Mouse (Mus musculus) olfactory bulb, adult 2 months (tissue): ENCODE results near the gene Aebp2.

Experiments
- CTCF ChIP-seq: fragments of 200-500 bp; IDR thresholded peaks from 2 replicates; pipeline ENCODE4 v1.5.1; 2012; ENCODE audit warnings: low read depth, mild to moderate bottlenecking, low read length, moderate library complexity; ENCODE audit not compliant: insufficient read depth
- POLR2A ChIP-seq: fragments of 200-500 bp; IDR thresholded peaks from 2 replicates; pipeline ENCODE4 v1.6.1; 2012; ENCODE audit warnings: mild to moderate bottlenecking, low read depth, low read length, moderate library complexity; ENCODE audit not compliant: insufficient read depth

DNA sequence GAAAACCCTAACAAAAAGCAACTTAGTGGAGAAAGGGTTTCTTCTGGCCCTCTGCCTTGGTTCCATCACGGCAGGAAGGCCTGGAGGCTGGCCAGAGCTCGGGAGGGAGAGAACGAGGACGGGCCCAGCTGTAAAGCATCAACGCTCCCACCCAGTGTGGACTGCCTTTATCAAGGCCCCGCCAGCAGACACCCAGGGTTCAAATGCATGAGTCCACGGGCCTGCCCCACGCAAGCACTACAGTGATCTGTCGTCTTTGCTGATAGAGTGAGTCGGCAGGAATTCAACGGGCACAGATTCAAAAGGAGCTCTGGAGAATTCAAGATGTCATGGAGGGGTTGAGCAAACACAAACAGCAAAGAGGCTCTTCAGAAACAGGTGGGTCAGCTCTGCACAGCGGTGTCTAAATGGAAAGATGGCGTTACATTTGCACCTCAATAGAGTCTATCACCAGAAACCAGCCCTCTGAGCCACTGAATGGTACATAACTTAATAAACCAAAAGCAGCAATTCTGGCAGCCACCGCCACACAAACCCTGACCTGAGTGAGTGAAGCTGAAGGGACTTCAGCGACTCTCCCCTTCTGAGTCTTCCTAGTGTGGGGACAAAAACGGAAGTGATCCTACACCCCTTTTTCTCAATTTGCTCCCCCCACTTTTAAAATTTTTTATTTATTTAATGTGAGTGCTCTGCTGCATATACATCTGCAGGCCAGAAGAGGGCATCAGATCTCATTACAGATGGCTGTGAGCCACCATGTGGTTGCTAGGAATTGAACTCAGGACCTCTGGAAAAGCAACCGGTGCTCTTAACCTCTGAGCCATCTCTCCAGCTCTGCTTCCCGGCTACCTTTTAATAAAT is 45.3 kb upstream of the Aebp2 start:
- no peak for TF ChIP-seq CTCF
- TF ChIP-seq POLR2A, result no peak
